Mouse (Mus musculus) midbrain, embryonic 14.5 days (tissue): ENCODE results near the gene Slc5a5. TPM values are rescaled to one million over a fixed set of nuclear protein-coding genes. Genes with fewer than 3 reads are reported as not detected.

Experiments used
- ATAC-seq: fragments of 200-750 bp; cut with Nextera tagmentation; 2 replicates; pipeline ENCODE4 v1.8.0; 2017; ENCODE audit warnings: moderate number of reproducible peaks, moderate library complexity; ENCODE audit not compliant: low FRiP score, low TSS enrichment
- DNase-seq: peaks from one replicate; pipeline ENCODE4 v3.0.0-alpha.2; 2015
- H3K27ac ChIP-seq: fragments of 300-500 bp; sonication (generic); replicated peaks from 2 replicates; pipeline ENCODE4 v1.5.1; 2014; ENCODE audit warnings: mild to moderate bottlenecking, low read depth, low read length, moderate library complexity
- H3K27me3 ChIP-seq: fragments of 300-500 bp; sonication (generic); 2 replicates; pipeline ENCODE4 v1.6.1; 2014; ENCODE audit warnings: low read length, control low read depth, mixed read lengths; ENCODE audit not compliant: control insufficient read depth, insufficient read depth
- H3K36me3 ChIP-seq: fragments of 300-500 bp; sonication (generic); 2 replicates; pipeline ENCODE4 v1.6.1; 2014; ENCODE audit warnings: low read length, control low read depth; ENCODE audit not compliant: control insufficient read depth, insufficient read depth
- H3K4me1 ChIP-seq: fragments of 300-500 bp; sonication (generic); 2 replicates; pipeline ENCODE4 v1.6.1; 2014; ENCODE audit warnings: mild to moderate bottlenecking, antibody characterized with exemption, low read length, control low read depth; ENCODE audit not compliant: control insufficient read depth, insufficient read depth
- H3K4me2 ChIP-seq: fragments of 300-500 bp; sonication (generic); 2 replicates; pipeline ENCODE4 v1.6.1; 2014; ENCODE audit warnings: mild to moderate bottlenecking, low read length, moderate library complexity
- H3K4me3 ChIP-seq: fragments of 300-500 bp; sonication (generic); replicated peaks from 2 replicates; pipeline ENCODE4 v1.5.1; 2014; ENCODE audit warnings: low read depth, low read length
- H3K9ac ChIP-seq: fragments of 300-500 bp; sonication (generic); replicated peaks from 2 replicates; pipeline ENCODE4 v1.6.1; 2014; ENCODE audit warnings: mild to moderate bottlenecking, low read length, moderate library complexity
- H3K9me3 ChIP-seq: fragments of 300-500 bp; sonication (generic); 2 replicates; pipeline ENCODE4 v1.6.1; 2016; ENCODE audit warnings: low read length, control low read depth, mixed read lengths; ENCODE audit not compliant: control insufficient read depth
- WGBS: fragments of 180-500 bp; shearing (Covaris S2); extraction: QIAGEN DNeasy Blood & Tissue Kit; methylation state at CpG from one replicate; pipeline ENCODE4 v1.1.7; 2014; 5-methylcytosine and 5-hydroxymethylcytosine counted together
- polyA plus RNA-seq: library from polyadenylated mRNA; unstranded; fragments of >200 nt; fragmentation: Nextera tagmentation; extraction: Ambion mirVana; gene quantifications from 2 replicates; pipeline ENCODE4 v1.2.1, GENCODE M21; 2014

Gene Slc5a5
- polyA plus RNA-seq, 1 experiment from 2014 or later: 0.96 TPM

DNA sequence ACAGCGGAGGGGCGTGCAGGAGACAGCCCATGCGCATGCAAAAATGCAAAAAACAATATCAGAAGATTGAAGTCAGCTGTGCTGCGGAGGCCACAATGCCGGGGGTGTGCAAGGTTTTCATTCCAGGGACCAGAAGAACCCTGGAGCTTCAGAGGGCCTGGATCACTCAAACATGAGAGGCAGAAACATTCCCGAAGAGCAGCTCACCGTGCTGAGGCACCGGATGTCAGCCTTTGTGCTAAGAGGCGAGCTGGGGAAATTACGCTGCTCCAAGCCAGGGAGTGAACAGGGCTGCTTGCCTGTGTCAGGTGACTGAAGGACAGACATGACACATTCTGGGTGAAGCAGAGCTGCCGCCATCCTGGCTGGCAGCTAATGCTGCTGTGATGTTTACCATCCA is 12.0 kb downstream of the Slc5a5 start:
- WGBS: 30% methylated on average over 11 of the region's 11 CpGs
- Histone ChIP-seq H3K9ac (no peak overlapping the region), H3K9me3 (no peaks in the 10 kb centered on the region)

DNA sequence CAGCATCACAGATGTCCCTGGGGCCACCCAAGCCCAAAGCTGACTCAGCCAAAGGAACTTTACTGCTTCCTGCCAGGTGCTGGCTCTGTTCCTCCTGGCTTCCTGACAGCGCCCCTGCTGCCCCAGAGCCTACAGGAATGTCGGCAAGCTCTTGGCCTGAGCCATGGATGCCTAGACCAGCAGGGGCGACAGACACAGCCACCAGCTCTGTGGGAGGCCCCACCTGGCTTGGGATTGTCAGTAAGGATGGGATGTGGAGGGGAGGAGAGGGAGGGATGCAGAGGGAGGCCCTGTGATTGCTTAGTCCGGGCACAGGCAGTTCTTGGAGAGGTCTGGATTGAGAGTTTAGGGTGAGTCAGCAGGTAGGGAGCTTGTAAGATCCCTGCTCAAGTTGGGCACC is 12.4 kb downstream of the Slc5a5 start:
- ATAC-seq: 0 out of 2 replicates have a peak, but pooled peaks have one; percentile 12
- Histone ChIP-seq H3K27ac (no peak overlapping the region), H3K9ac (no peak overlapping the region), H3K4me1 (no peaks in the 10 kb centered on the region), H3K27me3 (no peaks in the 10 kb centered on the region), H3K4me2 (no peak overlapping the region), H3K9me3 (no peaks in the 10 kb centered on the region), H3K4me3 (no peak overlapping the region), H3K36me3 (no peaks in the 10 kb centered on the region)
- 12% methylated on average over 4 of the region's 4 CpGs for WGBS
- no peak for DNase-seq

More for the DNA sequence above, 12.0 kb downstream of the Slc5a5 start:
- H3K4me2 ChIP-seq: no peak overlapping the region
- H3K36me3 ChIP-seq: no peaks in the 10 kb centered on the region
- no peak overlapping the region for H3K4me3 ChIP-seq
- no peaks in the 10 kb centered on the region for H3K27me3 ChIP-seq
- no peak for ATAC-seq
- DNase-seq: no peak
- no peaks in the 10 kb centered on the region for H3K4me1 ChIP-seq
- H3K27ac ChIP-seq: no peak overlapping the region

GRCm38 (mm10) chr8:70879500-70879899 is 13.1 kb downstream of the Slc5a5 start:
- DNase-seq (no peak), ATAC-seq (no peak)
- no peak overlapping the region for H3K4me3 ChIP-seq
- H3K9ac ChIP-seq: no peak overlapping the region
- WGBS: 53% methylated on average over 4 of the region's 4 CpGs
- H3K4me2 ChIP-seq: no peak overlapping the region
- no peak overlapping the region for H3K27ac ChIP-seq
- no peaks in the 10 kb centered on the region for H3K27me3 ChIP-seq
- H3K9me3 ChIP-seq: no peaks in the 10 kb centered on the region
- H3K36me3 ChIP-seq: no peaks in the 10 kb centered on the region
- no peaks in the 10 kb centered on the region for H3K4me1 ChIP-seq

DNA sequence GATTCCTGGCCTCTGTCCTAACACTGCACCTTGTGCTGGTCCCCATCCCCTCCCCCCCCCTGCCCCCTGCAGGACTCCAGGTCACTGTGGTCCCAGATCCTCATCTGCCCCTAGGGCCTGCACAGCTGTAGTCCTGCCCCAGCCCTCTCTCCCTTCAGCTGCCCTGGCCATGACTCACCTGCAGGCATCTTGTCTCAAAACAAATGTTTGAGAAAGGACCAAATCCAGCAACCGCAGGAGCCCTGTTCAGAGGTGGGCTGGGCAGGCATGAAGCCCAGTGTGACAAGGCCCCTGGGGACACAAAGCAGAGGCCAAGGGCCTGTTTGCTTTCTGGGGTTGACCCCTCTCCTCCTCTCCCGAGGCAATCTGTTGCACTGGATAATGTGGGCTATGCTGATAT is 14.4 kb downstream of the Slc5a5 start:
- Histone ChIP-seq H3K4me3 (no peak overlapping the region), H3K36me3 (no peaks in the 10 kb centered on the region), H3K9ac (no peak overlapping the region), H3K4me2 (no peak overlapping the region), H3K27me3 (no peaks in the 10 kb centered on the region), H3K4me1 (no peaks in the 10 kb centered on the region), H3K27ac (no peak overlapping the region), H3K9me3 (no peaks in the 10 kb centered on the region)
- DNase-seq: no peak
- ATAC-seq: no peak
- WGBS: 42% methylated on average over 2 of the region's 2 CpGs

GRCm38 (mm10) chr8:70876382-70876781 is 16.2 kb downstream of the Slc5a5 start:
- Histone ChIP-seq H3K27ac (no peak overlapping the region), H3K9me3 (no peaks in the 10 kb centered on the region), H3K4me3 (no peak overlapping the region), H3K4me1 (peaks cover 5% of the 10 kb centered on the region), H3K9ac (no peak overlapping the region), H3K36me3 (no peaks in the 10 kb centered on the region), H3K27me3 (no peaks in the 10 kb centered on the region), H3K4me2 (no peak overlapping the region)
- 69% methylated on average over 4 of the region's 4 CpGs for WGBS
- no peak for ATAC-seq
- DNase-seq: no peak

- ATAC-seq: no peak
- H3K9ac ChIP-seq: no peak overlapping the region
These were observed 18.1 kb downstream of the Slc5a5 start for GRCm38 (mm10) chr8:70874441-70874840.

GRCm38 (mm10) chr8:70873364-70873985 is 19.1 kb downstream of the Slc5a5 start, which contains the start of gene Ccdc124:
Ccdc124 (minus strand) TSS chr8:70873935.
- H3K4me2 ChIP-seq: peak within 1 kb of the TSS; percentile 80
- H3K27ac ChIP-seq: peak within 1 kb of the TSS; percentile 90
- ATAC-seq: peak; percentile 90
- DNase-seq: peak; percentile 97
- no peaks in the 10 kb centered on the region for H3K27me3 ChIP-seq
- H3K36me3 ChIP-seq: peaks cover 2% of the 10 kb centered on the region
- peak within 1 kb of the TSS; percentile 74 for H3K4me3 ChIP-seq
- WGBS: under 1% methylated on average over 45 of the region's 46 CpGs
- peaks cover 15% of the 10 kb centered on the region for H3K4me1 ChIP-seq
- H3K9ac ChIP-seq: peak within 1 kb of the TSS; percentile 63
- no peaks in the 10 kb centered on the region for H3K9me3 ChIP-seq

More at GRCm38 (mm10) chr8:70874441-70874840, 18.1 kb downstream of the Slc5a5 start:
- peaks cover 5% of the 10 kb centered on the region for H3K4me1 ChIP-seq
- 92% methylated on average over 13 of the region's 13 CpGs for WGBS
- H3K4me3 ChIP-seq: no peak overlapping the region
- H3K36me3 ChIP-seq: no peaks in the 10 kb centered on the region
- no peaks in the 10 kb centered on the region for H3K9me3 ChIP-seq
- no peak for DNase-seq
- H3K27ac ChIP-seq: 0 out of 2 replicates have a peak overlapping the region, but pooled peaks have one; percentile 90
- H3K4me2 ChIP-seq: no peak overlapping the region
- no peaks in the 10 kb centered on the region for H3K27me3 ChIP-seq

- no peaks in the 10 kb centered on the region for H3K9me3 ChIP-seq
- H3K27ac ChIP-seq: peak overlapping the region; percentile 90
- H3K27me3 ChIP-seq: no peaks in the 10 kb centered on the region
- H3K4me3 ChIP-seq: peak overlapping the region; percentile 74
- H3K36me3 ChIP-seq: peaks cover 8% of the 10 kb centered on the region
- DNase-seq (no peak), ATAC-seq (no peak)
- WGBS: 9% methylated on average over 31 of the region's 31 CpGs
- H3K4me2 ChIP-seq: peak overlapping the region; percentile 80
- peaks cover 19% of the 10 kb centered on the region for H3K4me1 ChIP-seq
- peak overlapping the region; percentile 63 for H3K9ac ChIP-seq
These were observed 19.8 kb downstream of the Slc5a5 start for GRCm38 (mm10) chr8:70872643-70873363.
